Mouse (Mus musculus) natural killer cell, adult 2 months (primary cell): ENCODE results near the gene Sftpa1.

Experiments used
- DNase-seq, 2 experiments: peaks; one replicate each; pipeline ENCODE4 v3.0.0; 2022; ENCODE audit warnings: low spot score in 2 of 2

Gene Sftpa1

DNA sequence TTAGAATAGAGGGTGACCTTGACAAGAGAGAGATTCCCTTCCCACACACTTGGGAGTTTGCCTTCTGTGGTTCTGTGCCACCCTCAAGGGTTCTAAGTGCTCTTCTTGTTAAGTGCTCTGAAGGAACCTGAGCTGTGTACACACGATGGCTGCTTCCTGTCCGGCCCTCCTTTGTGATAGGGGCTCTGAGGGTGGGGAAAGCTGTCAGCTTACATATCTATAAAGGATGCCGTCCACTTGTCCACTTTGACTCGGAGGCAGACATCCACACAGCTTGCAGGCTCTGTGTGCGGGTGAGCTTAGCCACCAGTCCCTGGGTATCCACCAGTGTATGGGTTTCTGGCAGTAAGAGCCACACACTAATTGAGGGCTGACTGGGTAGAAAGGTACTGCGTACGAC lies at the start of gene Sftpa1:
Gene Sftpa1 (plus strand): TSS at position 243 of the 400 bp plus-strand sequence.
- no peak for DNase-seq

- DNase-seq = no peak
Observed at GRCm38 (mm10) chr14:41082408-41082807, 49.2 kb upstream of the Sftpa1 start.

DNA sequence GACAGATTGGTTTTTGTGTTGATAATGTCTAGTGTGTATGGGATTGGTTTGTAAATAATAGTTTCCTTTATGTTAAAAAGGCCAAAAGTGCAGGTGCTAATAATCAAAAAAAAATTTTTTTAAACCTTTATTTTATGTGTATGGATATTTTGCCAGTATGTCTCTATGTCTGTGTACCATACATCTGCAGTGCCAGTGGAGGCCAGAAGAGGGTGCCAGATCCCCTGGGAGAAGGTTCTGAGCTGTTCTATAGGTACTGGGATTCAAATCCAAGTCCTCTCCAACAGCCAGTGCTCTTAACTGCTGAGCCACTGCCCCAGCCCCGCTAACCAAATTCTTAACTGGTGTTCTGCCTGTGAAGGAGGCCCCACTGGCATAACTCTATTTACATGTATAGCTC lies 44.1 kb upstream of the Sftpa1 start:
- DNase-seq = no peak

DNA sequence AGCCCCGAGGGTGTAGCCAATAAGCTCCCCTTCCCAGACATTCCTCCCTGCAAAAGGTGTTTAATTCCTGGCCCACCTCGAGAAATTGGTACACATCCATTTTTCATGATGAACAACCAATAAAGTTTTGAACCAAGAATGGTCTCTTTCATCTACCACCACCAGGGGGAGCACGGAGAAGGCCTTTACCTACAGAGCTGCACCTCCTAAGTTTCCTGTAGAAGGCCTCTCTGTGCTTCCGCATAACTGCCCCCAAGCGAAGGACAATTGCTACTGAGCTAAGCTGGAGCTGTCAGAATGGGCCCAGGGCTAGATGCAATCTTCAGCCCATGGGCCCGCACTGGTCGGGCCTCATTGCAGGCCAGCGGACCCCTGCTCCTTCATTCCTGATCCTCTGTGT lies 40.8 kb upstream of the Sftpa1 start:
- no peak for DNase-seq

- DNase-seq = no peak
Observed at GRCm38 (mm10) chr14:41094114-41094513, 37.5 kb upstream of the Sftpa1 start.

DNA sequence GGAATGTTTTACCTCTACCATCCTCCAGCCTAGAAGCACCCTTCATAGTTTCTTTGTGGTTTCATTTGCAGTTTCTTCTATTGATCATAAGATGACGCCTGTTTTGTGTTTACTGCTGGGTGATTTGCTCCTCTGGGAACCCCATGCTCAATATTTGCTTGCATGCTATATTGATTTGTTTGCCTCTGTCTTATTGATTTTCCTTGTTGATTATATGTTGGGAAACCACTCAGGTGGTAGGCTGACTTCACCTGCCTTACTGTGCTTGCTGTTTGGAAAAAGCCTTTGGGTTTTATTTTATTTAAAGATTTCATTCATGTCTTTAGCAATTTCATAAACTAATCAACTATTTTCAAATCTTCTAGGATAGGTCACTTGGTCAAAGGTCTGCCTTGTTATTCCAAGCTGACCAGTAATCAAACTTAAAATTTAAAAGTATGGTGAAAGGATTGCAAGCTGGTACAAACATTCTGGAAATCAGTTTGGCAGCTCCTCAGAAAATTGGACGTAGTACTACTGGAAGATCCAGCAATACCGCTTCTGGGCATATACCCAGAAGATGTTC lies 35.2 kb upstream of the Sftpa1 start:
- no peak for DNase-seq

GRCm38 (mm10) chr14:41098726-41099125 lies 32.9 kb upstream of the Sftpa1 start:
- no peak for DNase-seq

DNA sequence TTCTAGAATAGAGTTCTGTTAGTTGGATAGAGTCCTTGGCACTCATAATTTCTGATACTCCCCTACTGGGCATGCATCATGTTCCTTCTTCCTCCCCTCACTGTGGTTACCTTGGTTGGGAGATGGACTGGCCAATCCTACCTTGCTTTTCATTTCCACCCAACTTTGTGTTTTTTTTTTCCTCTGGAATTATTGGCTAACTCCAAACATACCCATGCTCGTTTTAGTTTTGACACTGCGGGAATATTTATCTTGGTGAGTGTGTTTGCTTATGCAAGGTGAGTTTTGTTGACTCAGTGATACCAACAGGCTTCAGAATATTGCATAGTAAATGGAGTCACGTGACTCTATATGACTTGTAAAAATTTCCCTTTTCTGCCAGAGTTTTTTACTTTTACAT lies 30.9 kb upstream of the Sftpa1 start:
- DNase-seq = no peak

DNA sequence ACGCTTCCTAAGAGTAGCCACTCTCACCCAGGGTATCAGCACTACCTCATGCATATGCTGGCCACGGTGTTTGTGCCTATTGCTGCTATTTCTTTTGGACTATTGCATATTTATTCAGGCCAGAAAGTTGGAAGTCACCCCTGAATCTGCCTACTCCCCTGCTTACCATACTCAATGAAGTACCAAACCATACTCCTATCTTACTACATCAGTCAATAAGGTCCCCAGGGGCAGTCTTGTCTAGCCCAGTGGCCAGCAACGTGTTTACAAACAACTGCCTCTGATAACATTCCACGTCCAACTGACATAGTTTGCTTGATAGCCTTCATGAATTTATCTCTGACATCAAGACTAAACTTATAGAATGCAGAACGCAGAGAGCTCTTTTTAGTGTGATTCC lies 30.3 kb upstream of the Sftpa1 start:
- no peak for DNase-seq

GRCm38 (mm10) chr14:41102269-41102668 lies 29.3 kb upstream of the Sftpa1 start:
- DNase-seq = no peak

- DNase-seq = no peak
Observed at GRCm38 (mm10) chr14:41104853-41105444, 26.6 kb upstream of the Sftpa1 start, which contains the start of gene Mat1a. Gene Mat1a (plus strand): TSS chr14:41105035.

DNA sequence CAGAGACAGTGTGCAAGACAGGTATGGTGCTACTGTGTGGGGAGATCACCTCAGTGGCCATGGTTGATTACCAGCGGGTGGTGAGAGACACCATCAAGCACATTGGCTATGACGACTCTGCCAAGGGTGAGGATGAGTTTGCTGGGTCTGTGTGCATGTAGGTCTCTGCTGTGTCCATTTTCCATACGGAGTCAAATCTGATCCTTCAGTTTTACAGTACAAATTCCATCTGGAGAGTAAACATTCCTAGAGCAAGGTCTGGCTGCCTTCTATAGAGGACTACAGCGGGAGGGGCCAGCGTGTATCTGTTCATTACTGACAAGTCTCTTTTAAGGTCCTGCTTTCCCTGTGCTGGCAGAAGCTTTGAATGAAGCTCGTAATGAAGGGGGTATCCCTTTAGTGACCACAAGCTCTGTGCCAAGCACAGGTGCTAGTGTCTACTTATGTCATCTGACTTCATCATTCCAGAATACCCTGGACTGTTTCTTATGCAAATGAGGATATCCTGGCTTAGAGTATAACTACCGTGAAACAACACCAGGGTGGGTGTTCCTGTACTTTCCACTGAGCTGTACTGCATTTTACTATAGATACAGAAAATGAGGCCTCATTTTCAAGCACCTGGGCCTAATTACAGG lies 20.4 kb upstream of the Sftpa1 start:
- no peak for DNase-seq

DNA sequence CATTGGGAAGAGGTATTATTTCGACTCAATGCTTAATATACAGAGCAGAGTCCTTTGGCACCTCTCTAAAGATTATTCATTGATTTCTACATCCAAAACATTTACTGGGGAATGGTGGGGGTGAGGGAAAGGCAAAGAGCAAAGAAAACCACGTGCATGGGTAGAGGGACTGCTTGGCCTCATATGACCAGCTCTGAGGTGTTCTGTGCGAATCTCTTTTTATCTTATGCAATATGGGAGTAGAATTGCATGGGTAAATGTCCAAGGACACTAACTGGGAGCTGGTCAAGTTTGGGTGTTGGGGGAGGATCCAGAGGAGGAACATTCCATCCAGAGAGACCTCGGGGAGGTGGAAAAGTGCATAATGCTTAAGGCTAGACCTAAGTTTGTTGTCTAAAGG lies 18.6 kb upstream of the Sftpa1 start:
- no peak for DNase-seq

- no peak for DNase-seq
Observed at GRCm38 (mm10) chr14:41116271-41116670, 15.3 kb upstream of the Sftpa1 start.

- DNase-seq = no peak
Observed at GRCm38 (mm10) chr14:41124683-41125082, 6.9 kb upstream of the Sftpa1 start.

- DNase-seq = no peak
Observed at GRCm38 (mm10) chr14:41127997-41128396, 3.6 kb upstream of the Sftpa1 start.

- no peak for DNase-seq
Observed at GRCm38 (mm10) chr14:41137006-41137405, 5.4 kb downstream of the Sftpa1 start.

GRCm38 (mm10) chr14:41140686-41141085 lies 9.1 kb downstream of the Sftpa1 start:
- no peak for DNase-seq

- no peak for DNase-seq
Observed at GRCm38 (mm10) chr14:41146035-41146434, 14.5 kb downstream of the Sftpa1 start.

DNA sequence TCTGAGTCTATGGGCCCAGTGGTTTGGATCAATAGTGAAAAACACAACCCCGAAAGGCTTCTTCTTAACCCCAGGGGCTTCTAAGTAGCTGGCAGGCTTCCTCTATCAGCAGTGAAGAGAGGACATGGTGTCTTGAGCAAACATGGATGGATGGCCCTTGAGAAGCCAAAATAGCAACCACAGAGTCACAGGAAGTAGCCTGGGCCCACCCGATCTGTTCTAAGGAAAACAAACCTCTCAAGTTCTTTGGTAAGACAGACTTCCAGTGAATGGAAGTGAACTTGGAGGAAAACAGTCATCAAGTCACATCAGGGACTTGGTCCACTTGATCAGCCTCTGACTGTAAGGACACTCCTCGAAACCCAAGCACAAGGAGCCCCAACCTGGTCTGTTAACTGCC lies 15.3 kb downstream of the Sftpa1 start:
- DNase-seq = no peak

DNA sequence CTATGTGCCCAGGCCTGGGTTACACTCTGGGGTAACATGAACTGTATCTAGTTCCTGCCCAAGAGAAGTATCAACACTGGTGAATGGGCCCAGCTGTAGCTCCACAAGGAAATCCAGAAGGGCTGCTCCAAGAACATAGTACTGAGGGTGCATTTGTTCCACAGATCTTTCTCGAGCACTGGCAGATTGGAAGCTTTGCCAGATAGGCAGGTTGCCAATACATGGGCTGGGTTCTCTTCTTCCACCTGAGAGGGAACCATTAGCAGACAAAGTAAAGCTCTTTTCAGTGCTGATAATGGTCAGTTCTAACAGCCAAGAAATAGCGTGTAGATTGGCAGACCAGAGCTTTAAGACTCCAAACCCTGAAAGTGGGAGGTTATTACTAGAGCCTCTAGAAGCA lies 15.8 kb downstream of the Sftpa1 start:
- DNase-seq = no peak

DNA sequence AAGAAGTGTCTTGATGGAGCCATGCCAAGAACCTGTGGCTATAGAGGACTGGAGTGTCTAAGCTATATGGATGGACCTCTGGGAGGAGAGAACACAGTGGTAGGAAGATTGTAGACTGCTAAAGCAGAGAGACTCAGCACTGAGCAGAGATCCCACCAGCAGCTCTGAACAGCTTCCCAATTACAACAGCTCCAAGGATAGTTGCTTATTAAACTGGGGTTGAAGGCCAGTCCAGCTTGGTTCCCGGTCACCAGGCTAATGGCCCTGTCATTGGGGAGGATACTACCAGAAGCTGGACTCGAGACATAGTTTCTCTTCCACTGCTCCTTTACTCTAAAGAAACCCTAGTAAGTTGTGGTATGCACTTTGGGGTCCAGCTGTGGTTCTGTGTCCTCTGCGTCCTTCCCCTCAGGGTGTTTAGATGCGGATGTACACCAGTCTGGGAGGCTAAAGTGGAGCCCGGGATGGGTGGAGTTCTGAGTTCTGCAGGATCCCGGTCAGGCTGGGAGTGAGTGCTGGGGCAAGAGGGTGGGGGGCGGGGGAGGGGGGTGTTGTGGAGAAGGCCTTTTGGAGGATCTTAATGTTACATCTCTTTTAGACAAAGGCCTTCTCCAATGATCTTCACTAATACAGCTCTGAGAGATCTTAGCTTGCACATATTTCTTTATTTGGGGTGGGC lies 19.8 kb downstream of the Sftpa1 start, which contains the start of gene Mbl1:
Gene Mbl1 (plus strand): TSS at position 239 of the 679 bp plus-strand sequence.
- DNase-seq = no peak

DNA sequence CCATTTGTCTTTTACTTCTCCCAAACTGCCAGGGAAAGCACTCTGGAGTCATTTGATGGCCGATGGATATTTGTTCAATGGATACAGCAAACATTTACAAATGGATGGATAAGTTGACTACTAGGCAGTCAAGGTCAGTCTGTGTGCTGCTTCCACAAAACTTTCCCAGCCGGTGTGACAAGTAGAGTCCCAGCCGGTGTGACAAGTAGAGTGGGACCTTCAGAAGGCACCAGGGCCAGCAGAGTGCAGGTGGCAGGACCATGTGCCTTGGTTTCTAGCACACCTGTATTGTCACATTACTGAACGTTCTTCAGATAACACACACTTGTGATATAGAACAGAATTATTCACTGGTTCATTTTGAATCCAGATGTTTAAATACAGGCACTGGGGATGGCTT lies 28.5 kb downstream of the Sftpa1 start:
- no peak for DNase-seq
